Mouse (Mus musculus) ovary, adult 10 weeks (tissue): ENCODE data around the gene C8g. TPM values are rescaled to one million over a fixed set of nuclear protein-coding genes. Genes with fewer than 3 reads are reported as not detected.

Source experiments
- polyA plus RNA-seq: library from polyadenylated mRNA; stranded (reverse); fragments of 350-450 nt; fragmentation: Illumina TruSeq; extraction: RNeasy Lipid Tissue Mini Kit (QIAGEN cat#74804); gene quantifications from one replicate; pipeline ENCODE4 v1.2.3, GENCODE M21; 2014

Gene C8g
- not detected for polyA plus RNA-seq

GRCm38 (mm10) chr2:25501593-25502486 is at the start of gene C8g:
TSS of gene C8g (minus strand) at chr2:25501719.

GRCm38 (mm10) chr2:25546811-25547491 is 45.4 kb upstream of the C8g start, which contains the start of gene Traf2:
TSS of gene Traf2 (minus strand) at chr2:25546940.

GRCm38 (mm10) chr2:25500576-25501405 is 728 bp downstream of the C8g start, which contains the start of gene Fbxw5:
TSS of gene Fbxw5 (plus strand) at chr2:25500750.

GRCm38 (mm10) chr2:25493476-25493961 is 8.0 kb downstream of the C8g start, which contains the start of gene Lcn12:
TSS of gene Lcn12 (minus strand) at chr2:25493911.

GRCm38 (mm10) chr2:25469969-25470368 is 31.6 kb downstream of the C8g start, which contains the start of gene Ptgds:
TSS of gene Ptgds (minus strand) at chr2:25470046.

GRCm38 (mm10) chr2:25460551-25461309 is 40.8 kb downstream of the C8g start, which contains the start of gene Paxx:
TSS of gene Paxx (minus strand) at chr2:25461094.

GRCm38 (mm10) chr2:25456205-25456953 is 45.1 kb downstream of the C8g start, which contains the start of gene Clic3:
TSS of gene Clic3 (plus strand) at chr2:25456838.

Other genes starting within 250 kb of the C8g start
- gene Tmem203, start 246.3 kb downstream of the C8g start, polyA plus RNA-seq = not detected
- 0.31 TPM for gene Tprn, start 239.1 kb downstream of the C8g start, polyA plus RNA-seq
- gene Ssna1, start 229.3 kb downstream of the C8g start, polyA plus RNA-seq = 0.80 TPM
- gene Anapc2, start 229.2 kb downstream of the C8g start, polyA plus RNA-seq = 7.8 TPM
- not detected for gene Tmem210, start 213.6 kb downstream of the C8g start, polyA plus RNA-seq
- not detected for gene Lrrc26, start 211.8 kb downstream of the C8g start, polyA plus RNA-seq
- gene Grin1, start 182.5 kb downstream of the C8g start, polyA plus RNA-seq = not detected
- gene Man1b1, start 169.4 kb downstream of the C8g start, polyA plus RNA-seq = 19.7 TPM
- gene Dpp7, start 145.4 kb downstream of the C8g start, polyA plus RNA-seq = 6.6 TPM
- gene Uap1l1, start 136.0 kb downstream of the C8g start, polyA plus RNA-seq = 0.60 TPM
- 0.17 TPM for gene Sapcd2, start 129.4 kb downstream of the C8g start, polyA plus RNA-seq
- 0.34 TPM for gene Entpd2, start 105.8 kb downstream of the C8g start, polyA plus RNA-seq
- 15.0 TPM for gene Npdc1, start 102.4 kb downstream of the C8g start, polyA plus RNA-seq
- gene Fut7, start 78.5 kb downstream of the C8g start, polyA plus RNA-seq = not detected
- 0.77 TPM for gene Abca2, start 73.0 kb downstream of the C8g start, polyA plus RNA-seq
- gene Clic3, start 44.9 kb downstream of the C8g start, polyA plus RNA-seq = not detected
- gene Paxx, start 40.6 kb downstream of the C8g start, polyA plus RNA-seq = 2.4 TPM
- not detected for gene Ptgds, start 31.7 kb downstream of the C8g start, polyA plus RNA-seq
- not detected for gene Lcn12, start 7.8 kb downstream of the C8g start, polyA plus RNA-seq
- 0.37 TPM for gene Fbxw5, start 969 bp downstream of the C8g start, polyA plus RNA-seq
- 0.66 TPM for gene Traf2, start 45.2 kb upstream of the C8g start, polyA plus RNA-seq
- gene Edf1, start 56.1 kb upstream of the C8g start, polyA plus RNA-seq = 2.4 TPM
- gene Mamdc4, start 73.1 kb upstream of the C8g start, polyA plus RNA-seq = not detected
- gene Phpt1, start 73.5 kb upstream of the C8g start, polyA plus RNA-seq = 1.1 TPM
- not detected for gene Ajm1, start 80.0 kb upstream of the C8g start, polyA plus RNA-seq
- 65.4 TPM for gene Rabl6, start 106.8 kb upstream of the C8g start, polyA plus RNA-seq
- gene Ccdc183, start 116.0 kb upstream of the C8g start, polyA plus RNA-seq = not detected
- gene Tmem141, start 120.3 kb upstream of the C8g start, polyA plus RNA-seq = 1.2 TPM
- 0.66 TPM for gene Fcna, start 126.3 kb upstream of the C8g start, polyA plus RNA-seq
- gene Lcn8, start 151.4 kb upstream of the C8g start, polyA plus RNA-seq = not detected
- not detected for gene Lcn5, start 156.2 kb upstream of the C8g start, polyA plus RNA-seq
- gene Lcn6, start 175.1 kb upstream of the C8g start, polyA plus RNA-seq = not detected
- not detected for gene Lcn10, start 181.0 kb upstream of the C8g start, polyA plus RNA-seq
- gene Obp2a, start 198.3 kb upstream of the C8g start, polyA plus RNA-seq = not detected
- 17.9 TPM for gene Bmyc, start 205.0 kb upstream of the C8g start, polyA plus RNA-seq
- not detected for gene Obp2b, start 235.3 kb upstream of the C8g start, polyA plus RNA-seq